Mouse (Mus musculus): Measurements from ENCODE around the gene Usp53. TPM values are rescaled to one million over a fixed set of nuclear protein-coding genes. Genes with fewer than 3 reads are reported as not detected.

Gene Usp53
- polyA plus RNA-seq, 1 experiment from 2014 or later, result 6.5 TPM

DNA sequence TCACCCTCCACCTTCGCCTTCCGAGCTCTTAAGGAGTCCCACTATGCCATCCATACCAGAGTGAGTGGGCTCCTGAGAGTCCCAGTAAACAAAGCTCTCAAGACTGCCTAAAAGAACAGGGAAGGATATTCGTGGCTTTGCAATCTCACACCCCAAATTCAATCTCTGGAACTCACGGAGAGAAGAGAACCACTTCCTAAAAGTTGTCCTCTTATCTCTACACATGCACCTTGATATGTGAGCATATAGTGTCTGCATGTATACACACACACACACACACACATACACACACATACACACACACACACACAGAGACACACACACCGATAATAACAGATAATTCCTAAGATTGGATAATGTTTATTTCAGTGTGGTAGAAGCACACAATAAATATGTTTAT lies 68.8 kb downstream of the Usp53 start:
- Histone ChIP-seq H3K4me2 (no peak overlapping the region), H3K4me3 (no peak overlapping the region), H3K27me3 (no peaks in the 10 kb centered on the region), H3K36me3 (no peaks in the 10 kb centered on the region), H3K4me1 (no peaks in the 10 kb centered on the region), H3K9ac (no peak overlapping the region), H3K9me3 (no peaks in the 10 kb centered on the region), H3K27ac (no peak overlapping the region)
- 88% methylated on average over 5 of the region's 5 CpGs for WGBS
- no peak for ATAC-seq (ENCODE audit: insufficient number of reproducible peaks, insufficient read depth, low FRiP score, low TSS enrichment, low read depth)

DNA sequence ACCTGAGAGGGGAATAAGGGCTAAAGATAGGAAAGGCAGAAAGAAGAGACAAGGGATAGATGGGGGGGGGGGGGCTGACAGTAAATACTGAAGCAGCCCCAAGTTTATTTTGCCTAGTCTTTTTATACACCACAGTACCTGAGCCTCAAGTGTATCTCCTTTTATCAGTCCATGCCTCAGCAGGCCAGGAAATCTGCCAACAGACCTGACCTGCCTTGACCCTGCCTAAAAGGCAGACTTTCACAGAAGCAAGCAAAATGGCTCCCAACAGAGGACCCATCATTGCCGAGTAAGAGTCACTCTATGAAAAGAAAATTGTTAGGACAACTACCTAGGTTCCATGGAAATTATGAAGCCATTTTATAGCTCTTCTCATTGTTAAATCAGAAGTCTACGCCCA lies 76.5 kb downstream of the Usp53 start:
- H3K4me3 ChIP-seq, result no peak overlapping the region
- no peak for ATAC-seq (ENCODE audit: insufficient number of reproducible peaks, insufficient read depth, low FRiP score, low TSS enrichment, low read depth)
- WGBS, result 87% methylated on average over 2 of the region's 2 CpGs

DNA sequence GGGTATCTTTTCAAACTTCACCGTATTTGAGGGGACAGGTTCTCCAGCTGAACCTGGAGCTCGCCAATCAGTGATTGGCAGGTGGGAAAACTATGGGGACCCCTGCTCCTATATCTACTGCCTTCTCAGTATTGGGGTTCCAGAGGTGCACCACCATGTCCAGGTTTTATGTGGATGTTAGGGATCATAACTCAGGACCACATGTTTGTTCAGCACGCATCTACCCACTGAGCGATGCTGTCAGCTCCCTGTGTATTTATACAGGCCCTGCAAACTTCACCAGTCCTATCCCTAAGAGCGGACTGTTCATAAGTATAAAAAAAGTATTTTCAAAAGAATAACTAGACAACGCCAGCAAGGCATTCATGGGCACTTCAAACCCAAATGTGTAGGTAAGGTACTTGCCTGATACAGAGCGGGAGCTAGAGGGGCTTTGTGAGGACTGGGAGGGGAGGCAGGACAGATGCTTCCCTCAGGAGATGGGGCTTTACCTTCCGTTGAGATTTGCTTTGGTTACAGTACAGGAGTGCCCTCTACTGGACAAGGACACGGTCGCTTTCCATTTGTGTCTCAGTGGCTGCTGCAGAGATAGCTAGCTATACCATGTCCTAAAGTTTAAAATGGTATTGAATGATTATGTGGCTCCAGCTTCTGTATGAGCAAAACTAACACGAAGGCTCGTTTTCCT lies 80.4 kb downstream of the Usp53 start:
- Histone ChIP-seq H3K9ac (no peak overlapping the region), H3K9me3 (no peaks in the 10 kb centered on the region), H3K27ac (no peak overlapping the region), H3K4me3 (no peak overlapping the region), H3K4me1 (0 out of 2 replicates have a peak, but pooled peaks cover 2% of the 10 kb centered on the region), H3K36me3 (no peaks in the 10 kb centered on the region), H3K4me2 (0 out of 2 replicates have a peak overlapping the region, but pooled peaks have one; percentile 3), H3K27me3 (no peaks in the 10 kb centered on the region)
- whole genome bisulfite sequencing, result 39% methylated on average over 12 of the region's 12 CpGs
- no peak for ATAC-seq (ENCODE audit: insufficient number of reproducible peaks, insufficient read depth, low FRiP score, low TSS enrichment, low read depth)

More for the DNA sequence above, 76.5 kb downstream of the Usp53 start:
- Histone ChIP-seq H3K27me3 (no peaks in the 10 kb centered on the region), H3K4me1 (0 out of 2 replicates have a peak, but pooled peaks cover 2% of the 10 kb centered on the region), H3K27ac (no peak overlapping the region), H3K9ac (no peak overlapping the region), H3K36me3 (no peaks in the 10 kb centered on the region), H3K4me2 (no peak overlapping the region), H3K9me3 (0 out of 2 replicates have a peak, but pooled peaks cover 4% of the 10 kb centered on the region)

DNA sequence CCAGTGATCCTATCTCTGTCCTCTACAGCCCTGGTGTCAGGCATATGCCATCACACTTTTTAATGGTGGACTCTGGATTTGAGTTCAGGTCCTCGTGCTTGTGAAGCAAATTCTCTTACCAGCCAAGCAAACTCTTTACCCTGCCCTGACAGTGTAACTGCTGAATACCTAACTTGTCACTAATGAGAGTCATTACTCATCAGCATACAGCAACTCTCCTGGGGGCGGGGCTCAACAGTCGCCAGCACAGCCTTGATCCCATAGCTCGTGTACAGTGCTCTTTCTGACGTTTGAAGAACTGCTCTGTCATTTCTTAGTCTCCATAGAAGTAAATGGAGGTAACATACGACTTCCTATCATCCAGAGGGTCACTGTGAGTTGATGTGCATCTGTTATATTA lies 86.1 kb downstream of the Usp53 start:
- Histone ChIP-seq H3K4me2 (no peak overlapping the region), H3K4me1 (no peaks in the 10 kb centered on the region), H3K27ac (no peak overlapping the region), H3K27me3 (no peaks in the 10 kb centered on the region), H3K4me3 (no peak overlapping the region), H3K9ac (no peak overlapping the region), H3K9me3 (no peaks in the 10 kb centered on the region), H3K36me3 (no peaks in the 10 kb centered on the region)
- ATAC-seq (ENCODE audit: insufficient number of reproducible peaks, insufficient read depth, low FRiP score, low TSS enrichment, low read depth), result no peak
- 59% methylated on average over 6 of the region's 6 CpGs for WGBS

DNA sequence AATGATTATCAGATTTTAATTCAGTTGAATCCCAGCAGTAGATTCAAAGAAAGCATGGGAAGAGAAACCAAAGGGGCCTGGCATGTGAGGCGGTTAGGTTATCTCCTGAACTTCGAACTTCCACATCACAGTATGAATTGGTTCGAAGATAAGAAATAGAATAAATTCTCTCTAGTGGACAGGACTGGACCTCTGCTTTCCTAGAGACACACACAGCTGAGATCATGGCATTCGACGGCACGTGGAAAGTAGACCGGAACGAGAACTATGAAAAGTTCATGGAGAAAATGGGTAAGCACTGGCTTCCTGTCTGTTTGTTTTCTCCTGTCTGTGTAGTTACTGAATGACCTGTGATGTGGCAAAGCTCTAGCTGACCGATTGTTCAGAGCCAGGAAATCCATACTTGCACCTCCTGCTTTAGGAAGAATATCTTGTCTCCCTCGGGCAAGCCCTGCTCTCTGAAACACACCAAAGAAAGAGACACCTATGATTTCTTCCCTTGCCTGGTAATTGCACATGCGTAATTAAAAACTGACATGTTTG lies 89.0 kb downstream of the Usp53 start:
- Histone ChIP-seq H3K4me2 (no peak overlapping the region), H3K36me3 (no peaks in the 10 kb centered on the region), H3K27ac (no peak overlapping the region), H3K9me3 (no peaks in the 10 kb centered on the region), H3K9ac (no peak overlapping the region), H3K4me1 (no peaks in the 10 kb centered on the region), H3K4me3 (no peak overlapping the region), H3K27me3 (no peaks in the 10 kb centered on the region)
- 83% methylated on average over 11 of the region's 11 CpGs for WGBS
- no peak for ATAC-seq (ENCODE audit: insufficient number of reproducible peaks, insufficient read depth, low FRiP score, low TSS enrichment, low read depth)

DNA sequence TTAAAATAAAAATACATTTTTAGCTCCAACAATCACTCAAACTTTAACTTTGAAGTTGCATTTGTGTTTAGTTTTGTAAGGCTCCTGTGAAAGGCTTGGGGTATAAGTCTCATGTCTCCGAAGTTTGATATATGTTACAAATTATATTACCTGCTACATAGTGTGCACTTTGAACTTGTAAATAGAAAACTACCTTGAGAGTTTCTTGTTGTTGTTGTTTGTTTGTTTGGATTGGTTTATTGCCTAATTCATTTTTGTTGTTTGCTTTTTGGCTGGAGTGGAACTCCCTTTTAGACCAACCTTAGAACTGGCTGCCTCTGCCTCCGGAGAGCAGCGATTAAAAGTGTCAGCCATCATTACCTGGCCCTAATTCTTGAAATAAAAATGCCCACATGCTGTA lies 89.5 kb downstream of the Usp53 start, which contains the start of gene Fabp2:
Gene Fabp2, plus strand, starts transcription at position 301 of the 400 bp plus-strand sequence.
- no peaks in the 10 kb centered on the region for H3K27me3 ChIP-seq
- H3K9ac ChIP-seq, result no peak within 1 kb of the TSS
- no peaks in the 10 kb centered on the region for H3K36me3 ChIP-seq
- H3K4me3 ChIP-seq, result no peak within 1 kb of the TSS
- ATAC-seq (ENCODE audit: insufficient number of reproducible peaks, insufficient read depth, low FRiP score, low TSS enrichment, low read depth), result no peak
- no peak within 1 kb of the TSS for H3K4me2 ChIP-seq
- no peaks in the 10 kb centered on the region for H3K4me1 ChIP-seq
- no peaks in the 10 kb centered on the region for H3K9me3 ChIP-seq
- H3K27ac ChIP-seq, result no peak within 1 kb of the TSS
- whole genome bisulfite sequencing, result 85% methylated on average over 3 of the region's 3 CpGs

DNA sequence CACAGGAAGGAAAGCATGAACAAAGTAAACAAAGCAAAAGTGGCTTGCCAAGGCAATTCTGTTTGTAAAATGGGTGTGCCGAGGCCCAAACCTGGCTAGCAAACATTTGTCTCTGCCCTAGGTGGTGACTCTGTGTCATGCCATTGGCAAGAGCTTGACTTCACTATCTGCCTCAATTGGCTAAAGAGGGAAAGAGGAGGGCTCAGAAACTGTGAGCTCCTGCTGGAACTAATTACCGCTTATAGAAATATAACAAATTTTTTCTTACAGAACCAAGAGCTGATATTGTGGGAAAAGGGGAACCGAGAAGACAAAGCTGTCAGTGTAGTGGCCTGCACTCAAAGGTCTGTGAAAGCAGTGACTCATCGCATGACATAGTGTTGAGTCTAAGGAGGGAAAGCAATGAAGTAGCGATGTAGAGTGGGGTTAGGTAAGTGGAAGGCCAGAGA lies 95.9 kb downstream of the Usp53 start:
- H3K4me2 ChIP-seq, result no peak overlapping the region
- no peaks in the 10 kb centered on the region for H3K27me3 ChIP-seq
- no peak overlapping the region for H3K27ac ChIP-seq
- H3K4me1 ChIP-seq, result no peaks in the 10 kb centered on the region
- H3K36me3 ChIP-seq, result no peaks in the 10 kb centered on the region
- WGBS, result 74% methylated on average over 5 of the region's 5 CpGs
- ATAC-seq (ENCODE audit: insufficient number of reproducible peaks, insufficient read depth, low FRiP score, low TSS enrichment, low read depth), result no peak
- no peak overlapping the region for H3K9ac ChIP-seq
- H3K4me3 ChIP-seq, result no peak overlapping the region
- H3K9me3 ChIP-seq, result no peaks in the 10 kb centered on the region

DNA sequence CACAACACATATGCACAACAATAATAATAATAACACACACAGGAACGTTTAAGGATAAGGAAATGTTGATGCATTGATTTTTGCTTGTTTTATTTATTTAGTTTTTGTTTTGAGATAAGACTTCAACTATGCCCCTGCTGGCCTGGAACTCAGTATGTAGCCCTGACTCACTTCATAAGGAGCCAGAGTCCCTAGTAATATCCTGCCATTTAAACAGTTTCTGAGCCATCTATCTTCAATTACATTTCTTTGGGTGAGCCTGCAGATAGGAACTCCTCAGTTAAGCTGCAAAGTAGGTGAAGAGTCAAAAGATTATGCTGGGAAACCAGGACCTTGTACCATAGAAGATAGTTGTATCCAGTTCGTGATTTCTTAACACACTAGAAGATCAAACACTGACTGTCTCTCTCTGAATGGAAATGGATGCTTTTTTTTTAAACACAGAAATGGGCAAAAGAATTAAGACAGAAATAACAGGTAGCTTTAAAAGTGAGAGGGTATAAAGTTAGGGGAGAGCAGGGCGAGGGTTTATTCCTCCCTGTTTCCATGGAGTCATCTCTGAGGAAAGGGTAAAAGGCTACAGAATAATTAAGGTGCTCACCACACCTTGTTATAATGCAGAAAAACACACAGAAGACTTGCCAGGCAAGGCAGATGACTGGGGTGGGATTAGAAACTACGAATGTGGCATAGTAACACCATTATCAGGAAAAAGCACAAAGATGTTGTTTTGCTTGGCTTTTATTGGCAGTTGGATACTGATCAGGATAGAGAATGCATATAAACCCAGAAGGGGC lies 96.6 kb downstream of the Usp53 start:
- WGBS, result 84% methylated on average over 4 of the region's 4 CpGs
- H3K27ac ChIP-seq, result no peak overlapping the region
- no peak overlapping the region for H3K4me3 ChIP-seq
- H3K4me2 ChIP-seq, result no peak overlapping the region
- no peak overlapping the region for H3K9ac ChIP-seq
- H3K4me1 ChIP-seq, result no peaks in the 10 kb centered on the region
- H3K9me3 ChIP-seq, result no peaks in the 10 kb centered on the region
- no peaks in the 10 kb centered on the region for H3K27me3 ChIP-seq
- H3K36me3 ChIP-seq, result no peaks in the 10 kb centered on the region
- no peak for ATAC-seq (ENCODE audit: insufficient number of reproducible peaks, insufficient read depth, low FRiP score, low TSS enrichment, low read depth)

Small RNAs within 50 kb of the gene (microRNA-seq; reads per million reads assigned to microRNA genes)
- gene Gm22066, result not detected

Other genes with a start within 250 kb of the Usp53 start
- gene Fabp2, start 89.4 kb downstream of the Usp53 start, polyA plus RNA-seq (2015; fragmentation: Nextera tagmentation; extraction: Ambion mirVana), result 7.6 TPM in 1 of 2 replicates, not detected in the other
- not detected in 2 replicates for gene Gm10959, start 65.2 kb downstream of the Usp53 start, polyA plus RNA-seq (2015; fragmentation: Nextera tagmentation; extraction: Ambion mirVana)
- gene 1810037I17Rik, start 60.3 kb downstream of the Usp53 start, polyA plus RNA-seq (2015; fragmentation: Nextera tagmentation; extraction: Ambion mirVana), result 89.9 and 107 TPM in 2 replicates
- 1.5 and 1.9 TPM in 2 replicates for gene Myoz2, start 50.5 kb upstream of the Usp53 start, polyA plus RNA-seq (2015; fragmentation: Nextera tagmentation; extraction: Ambion mirVana)

Data from embryonic facial prominence, embryonic 13.5 days (tissue).